Mouse (Mus musculus): ENCODE results near the gene Fscn2.
A peak's percentile ranks its signal among the peaks of the same experiment; 100 is the strongest.

The Fscn2 gene

GRCm38 (mm10) chr11:120360062-120360461, 1.3 kb upstream of the Fscn2 start:
- DNase-seq (ENCODE audit: low spot score) = no peak

GRCm38 (mm10) chr11:120360755-120361154, 579 bp upstream of the Fscn2 start:
- DNase-seq (ENCODE audit: low spot score) = no peak

GRCm38 (mm10) chr11:120362891-120363290, 1.6 kb downstream of the Fscn2 start:
- DNase-seq (ENCODE audit: low spot score) = no peak

GRCm38 (mm10) chr11:120366443-120367027, 5.2 kb downstream of the Fscn2 start:
- no peak for DNase-seq (ENCODE audit: low spot score)

GRCm38 (mm10) chr11:120369656-120370055, 8.3 kb downstream of the Fscn2 start:
- peak; percentile 71 for DNase-seq (ENCODE audit: low spot score)

- no peak for DNase-seq (ENCODE audit: low spot score)
These were observed 11.7 kb downstream of the Fscn2 start for GRCm38 (mm10) chr11:120373025-120373424.

- DNase-seq (ENCODE audit: low spot score) = no peak
These were observed 12.7 kb downstream of the Fscn2 start for GRCm38 (mm10) chr11:120373820-120374586.

GRCm38 (mm10) chr11:120375324-120375723, 14.0 kb downstream of the Fscn2 start:
- no peak for DNase-seq (ENCODE audit: low spot score)

GRCm38 (mm10) chr11:120376302-120377160, 15.2 kb downstream of the Fscn2 start:
- no peak for DNase-seq (ENCODE audit: low spot score)

GRCm38 (mm10) chr11:120377337-120377736, 16.0 kb downstream of the Fscn2 start:
- no peak for DNase-seq (ENCODE audit: low spot score)

- DNase-seq (ENCODE audit: low spot score) = peak; percentile 36
These were observed 16.8 kb downstream of the Fscn2 start for GRCm38 (mm10) chr11:120378031-120378610.

- DNase-seq (ENCODE audit: low spot score) = peak; percentile 95
These were observed 17.5 kb downstream of the Fscn2 start, which contains the start of gene Faap100 for GRCm38 (mm10) chr11:120378611-120379540. Gene Faap100 (minus strand): TSS chr11:120378764.

GRCm38 (mm10) chr11:120380271-120380670, 18.9 kb downstream of the Fscn2 start:
- no peak for DNase-seq (ENCODE audit: low spot score)

- no peak for DNase-seq (ENCODE audit: low spot score)
These were observed 19.8 kb downstream of the Fscn2 start for GRCm38 (mm10) chr11:120381157-120381556.

GRCm38 (mm10) chr11:120382509-120382908, 21.2 kb downstream of the Fscn2 start:
- no peak for DNase-seq (ENCODE audit: low spot score)

- DNase-seq (ENCODE audit: low spot score) = no peak
These were observed 25.3 kb downstream of the Fscn2 start for GRCm38 (mm10) chr11:120386632-120387031.

GRCm38 (mm10) chr11:120387157-120387556, 25.8 kb downstream of the Fscn2 start:
- DNase-seq (ENCODE audit: low spot score) = no peak

- DNase-seq (ENCODE audit: low spot score) = no peak
These were observed 27.2 kb downstream of the Fscn2 start for GRCm38 (mm10) chr11:120388580-120388979.

- DNase-seq (ENCODE audit: low spot score) = no peak
These were observed 34.3 kb downstream of the Fscn2 start for GRCm38 (mm10) chr11:120395661-120396060.

- no peak for DNase-seq (ENCODE audit: low spot score)
These were observed 36.3 kb downstream of the Fscn2 start for GRCm38 (mm10) chr11:120397602-120398001.

GRCm38 (mm10) chr11:120399319-120399718, 38.0 kb downstream of the Fscn2 start:
- DNase-seq (ENCODE audit: low spot score) = no peak
